Mouse (Mus musculus) cerebellum, adult 2 months (tissue): ENCODE measurements around the gene Gm21976. TPM values are rescaled to one million over a fixed set of nuclear protein-coding genes. Genes with fewer than 3 reads are reported as not detected.

Experiments used
- DNase-seq, 2 experiments: peaks; one replicate each; pipeline ENCODE4 v3.0.0; 2021
- H3K27ac ChIP-seq: fragments of 200-500 bp; 2 replicates; pipeline ENCODE4 v1.5.1; 2012; ENCODE audit warnings: low read length, control low read depth, inconsistent platforms; ENCODE audit not compliant: insufficient read depth
- H3K27me3 ChIP-seq: fragments of 200-500 bp; 2 replicates; pipeline ENCODE4 v1.6.1; 2012; ENCODE audit warnings: inconsistent platforms, mild to moderate bottlenecking, low read length, moderate library complexity; ENCODE audit not compliant: control insufficient read depth, insufficient read depth
- H3K4me1 ChIP-seq: fragments of 200-500 bp; 2 replicates; pipeline ENCODE4 v1.6.1; 2011; ENCODE audit warnings: low read length; ENCODE audit not compliant: control insufficient read depth, insufficient read depth
- H3K4me3 ChIP-seq: fragments of 200-500 bp; replicated peaks from 2 replicates; pipeline ENCODE3; 2011; ENCODE audit warnings: mild to moderate bottlenecking, low read depth, low read length, control low read depth; ENCODE audit not compliant: insufficient read depth
- CTCF ChIP-seq: fragments of 200-500 bp; IDR thresholded peaks from 2 replicates; pipeline ENCODE4 v1.5.1; 2011; ENCODE audit warnings: low read depth, mild to moderate bottlenecking, control low read depth, low read length, moderate library complexity, borderline replicate concordance; ENCODE audit not compliant: insufficient read depth
- POLR2A ChIP-seq: fragments of 200-500 bp; IDR thresholded peaks from 2 replicates; pipeline ENCODE4 v1.6.1; 2011; ENCODE audit warnings: low read length, control low read depth, borderline replicate concordance; ENCODE audit not compliant: insufficient read depth
- WGBS: fragments of 180-500 bp; shearing (Covaris S2); methylation state at CpG from one replicate; pipeline ENCODE4 v1.1.7; 2018; 5-methylcytosine and 5-hydroxymethylcytosine counted together
- polyA plus RNA-seq: library from polyadenylated mRNA; depleted of rRNA; stranded (reverse); fragments of >200 nt; gene quantifications from 2 replicates; pipeline ENCODE4 v1.2.3, GENCODE M21; 2012

The Gm21976 gene
- polyA plus RNA-seq, 1 experiment: not detected

GRCm38 (mm10) chr13:98277501-98277900 lies 2.2 kb upstream of the Gm21976 start:
- WGBS: 85% methylated on average over 2 of the region's 2 CpGs
- TF ChIP-seq CTCF (no peak), POLR2A (no peak)

GRCm38 (mm10) chr13:98280990-98281650 lies 1.4 kb downstream of the Gm21976 start:
- TF ChIP-seq POLR2A: no peak
- TF ChIP-seq CTCF: no peak
- DNase-seq: no peak
- Histone ChIP-seq H3K27ac (no peak overlapping the region), H3K27me3 (no peaks in the 10 kb centered on the region; the same call in 1 of the 2 replicates), H3K4me1 (no peaks in the 10 kb centered on the region), H3K4me3 (no peak overlapping the region)
- 75% methylated on average over 12 of the region's 12 CpGs for WGBS

More at GRCm38 (mm10) chr13:98277501-98277900, 2.2 kb upstream of the Gm21976 start:
- Histone ChIP-seq H3K27ac (no peak overlapping the region), H3K4me3 (no peak overlapping the region), H3K4me1 (no peaks in the 10 kb centered on the region), H3K27me3 (no peaks in the 10 kb centered on the region)
- no peak for DNase-seq

- H3K27ac ChIP-seq: no peak overlapping the region
- 30% methylated on average over 2 of the region's 2 CpGs for WGBS
- DNase-seq: no peak
- H3K4me1 ChIP-seq: no peaks in the 10 kb centered on the region
- no peak overlapping the region for H3K4me3 ChIP-seq
- H3K27me3 ChIP-seq: no peaks in the 10 kb centered on the region
- no peak for TF ChIP-seq CTCF
- no peak for TF ChIP-seq POLR2A
Measured at GRCm38 (mm10) chr13:98290719-98291118, 11.0 kb downstream of the Gm21976 start.

- TF ChIP-seq CTCF (no peak), POLR2A (no peak)
- no peaks in the 10 kb centered on the region for H3K4me1 ChIP-seq
- no peaks in the 10 kb centered on the region for H3K27me3 ChIP-seq
- H3K4me3 ChIP-seq: no peak overlapping the region
- no peak for DNase-seq
- 86% methylated on average over 8 of the region's 8 CpGs for WGBS
- H3K27ac ChIP-seq: no peak overlapping the region
Measured at GRCm38 (mm10) chr13:98291712-98292111, 12.0 kb downstream of the Gm21976 start.

GRCm38 (mm10) chr13:98296072-98296471 lies 16.4 kb downstream of the Gm21976 start:
- WGBS: 35% methylated on average over 5 of the region's 5 CpGs
- Histone ChIP-seq H3K27ac (no peak overlapping the region), H3K27me3 (no peaks in the 10 kb centered on the region), H3K4me3 (no peak overlapping the region), H3K4me1 (no peaks in the 10 kb centered on the region)
- no peak for DNase-seq
- TF ChIP-seq CTCF (no peak), POLR2A (no peak)

GRCm38 (mm10) chr13:98297883-98298482 lies 18.3 kb downstream of the Gm21976 start:
- TF ChIP-seq CTCF (no peak), POLR2A (no peak)
- H3K27me3 ChIP-seq: no peaks in the 10 kb centered on the region
- DNase-seq: no peak
- H3K4me3 ChIP-seq: no peak overlapping the region
- 93% methylated on average over 6 of the region's 6 CpGs for WGBS
- no peak overlapping the region for H3K27ac ChIP-seq
- no peaks in the 10 kb centered on the region for H3K4me1 ChIP-seq

- TF ChIP-seq CTCF: peak; percentile 72; the same call in 1 of the 2 replicates
- TF ChIP-seq POLR2A: no peak
- DNase-seq: peak; percentile 62 to 75
- Histone ChIP-seq H3K4me3 (peak overlapping the region; percentile 15), H3K27ac (no peak overlapping the region), H3K27me3 (no peaks in the 10 kb centered on the region), H3K4me1 (no peaks in the 10 kb centered on the region)
- WGBS: 35% methylated on average over 21 of the region's 21 CpGs
Measured at GRCm38 (mm10) chr13:98298833-98299758, 19.4 kb downstream of the Gm21976 start.
